Mouse (Mus musculus) cortical plate, adult 2 months (tissue): ENCODE measurements at regions not wholly inside any gene's neighbourhood (a gene's known extent, or its start where the extent isn't known, plus 50 kb on each side); places are given as distances from the start of the nearest gene placed in this dataset.

Source experiments
- CTCF ChIP-seq: fragments of 200-500 bp; IDR thresholded peaks from 2 replicates; pipeline ENCODE4 v1.5.1; 2011; ENCODE audit warnings: mild to moderate bottlenecking, control low read depth, low read length; ENCODE audit not compliant: insufficient read depth; ENCODE audit errors: extremely low read depth
- POLR2A ChIP-seq: fragments of 200-500 bp; IDR thresholded peaks from 2 replicates; pipeline ENCODE4 v1.6.1; 2011; ENCODE audit warnings: mild to moderate bottlenecking, low read length, control low read depth; ENCODE audit not compliant: insufficient read depth; ENCODE audit errors: extremely low read depth

DNA sequence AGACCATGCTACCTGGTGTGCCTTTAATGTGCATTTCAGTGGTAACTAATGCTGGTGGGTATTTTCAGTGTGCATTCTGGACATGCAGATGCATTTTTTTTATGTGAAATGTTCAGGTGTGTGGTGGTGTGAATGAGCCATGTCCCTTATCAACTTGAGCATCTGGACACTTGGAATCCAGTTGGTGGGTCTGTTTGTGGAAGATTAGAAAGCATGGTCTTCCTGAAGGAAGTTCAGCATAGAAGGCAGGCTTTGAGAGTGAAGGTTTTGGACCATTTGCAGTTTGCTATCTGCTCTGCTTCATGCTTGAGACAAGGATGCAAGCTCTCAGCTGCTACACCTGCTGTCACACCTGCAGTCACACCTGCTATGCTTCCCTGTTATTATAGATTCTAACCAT is 207.5 kb upstream of the Map3k1 start:
- TF ChIP-seq CTCF (no peak), POLR2A (no peak)
